Mouse (Mus musculus) ovary, postnatal 10 days (tissue): ENCODE results near the gene Elovl4.

ENCODE experiments used
- DNase-seq: peaks from one replicate; pipeline ENCODE4 v3.0.0; 2022; ENCODE audit warnings: low spot score

Elovl4 gene

GRCm38 (mm10) chr9:83805977-83806815, at the start of gene Elovl4:
Elovl4 (minus strand) TSS chr9:83806277.
- DNase-seq = peak; percentile 14

- no peak for DNase-seq
Observed at GRCm38 (mm10) chr9:83852464-83852863, 46.4 kb upstream of the Elovl4 start.

GRCm38 (mm10) chr9:83834748-83835313, 28.8 kb upstream of the Elovl4 start:
- no peak for DNase-seq

- DNase-seq = peak; percentile 72
Observed at GRCm38 (mm10) chr9:83833811-83834747, 28.0 kb upstream of the Elovl4 start, which contains the start of gene Ttk. Ttk (plus strand) TSS chr9:83834689.

GRCm38 (mm10) chr9:83831152-83831551, 25.1 kb upstream of the Elovl4 start:
- DNase-seq = no peak

GRCm38 (mm10) chr9:83829896-83830295, 23.8 kb upstream of the Elovl4 start:
- no peak for DNase-seq

- no peak for DNase-seq
Observed at GRCm38 (mm10) chr9:83822925-83823324, 16.8 kb upstream of the Elovl4 start.

- DNase-seq = no peak
Observed at GRCm38 (mm10) chr9:83820976-83821375, 14.9 kb upstream of the Elovl4 start.

GRCm38 (mm10) chr9:83819188-83819587, 13.1 kb upstream of the Elovl4 start:
- DNase-seq = no peak

GRCm38 (mm10) chr9:83807562-83807961, 1.5 kb upstream of the Elovl4 start:
- no peak for DNase-seq

GRCm38 (mm10) chr9:83805164-83805976, 707 bp downstream of the Elovl4 start:
- DNase-seq = no peak

- no peak for DNase-seq
Observed at GRCm38 (mm10) chr9:83804341-83804740, 1.7 kb downstream of the Elovl4 start.

- DNase-seq = no peak
Observed at GRCm38 (mm10) chr9:83797898-83798297, 8.2 kb downstream of the Elovl4 start.

GRCm38 (mm10) chr9:83796875-83797274, 9.2 kb downstream of the Elovl4 start:
- DNase-seq = no peak

- DNase-seq = no peak
Observed at GRCm38 (mm10) chr9:83789326-83789725, 16.8 kb downstream of the Elovl4 start.

- no peak for DNase-seq
Observed at GRCm38 (mm10) chr9:83785501-83785900, 20.6 kb downstream of the Elovl4 start.

- no peak for DNase-seq
Observed at GRCm38 (mm10) chr9:83778317-83778960, 27.6 kb downstream of the Elovl4 start.

GRCm38 (mm10) chr9:83761318-83761717, 44.8 kb downstream of the Elovl4 start:
- DNase-seq = no peak

GRCm38 (mm10) chr9:83731877-83732276, 74.2 kb downstream of the Elovl4 start:
- DNase-seq = no peak

GRCm38 (mm10) chr9:83730836-83731235, 75.2 kb downstream of the Elovl4 start:
- DNase-seq = no peak
